In the genomic region with DNA sequence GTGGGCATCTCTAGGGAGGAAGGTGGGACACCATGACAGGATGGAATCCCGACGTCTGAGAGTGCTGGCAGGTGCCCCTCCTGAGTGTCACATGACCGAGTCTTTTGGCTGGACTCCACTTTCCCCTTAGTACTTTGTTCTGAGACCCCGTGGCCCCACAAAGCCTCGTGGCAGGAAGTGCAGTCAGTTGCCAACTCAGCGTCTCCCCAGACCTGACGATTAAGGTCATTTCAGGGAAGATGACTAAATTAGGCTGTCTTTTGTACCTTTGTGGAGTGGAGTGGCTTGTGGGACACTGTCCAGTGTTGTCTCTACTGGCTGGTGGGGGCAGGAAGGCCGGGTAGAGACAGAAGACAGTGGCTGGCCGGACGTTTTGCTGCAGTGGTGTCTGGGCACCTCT, we compare ENCODE assay signal across 13 mouse cellular contexts.
DNase-seq lines count a peak whose midpoint lies in the region.
"Had no signal": no experiment of that assay in that cellular context is flagged by ENCODE, and none has a peak within 500 bp of the region (broad histone marks: within the 10 kb centered on the region; RNA-seq: fewer than 3 reads in every experiment).

No protein-coding gene starts in this region.

- peak; percentile 21 for DNase-seq in adrenal gland, adult 2 months
- DNase-seq in adrenal gland, postnatal 4 days (ENCODE audit: low spot score in 2 of 2) = no peak
- DNase-seq in cerebellum, adult 11-12 months = peak; percentile 37
- DNase-seq in cerebellum, adult 18-20 months = no peak
- peak; percentile 26 to 34 for DNase-seq in cerebellum, postnatal 10 days
- DNase-seq in cerebellum, postnatal 14 days = no peak
- peak; percentile 17 to 20 for DNase-seq in adrenal gland, postnatal 36 days
- DNase-seq: cerebellum, postnatal 36 days; forebrain, postnatal 0 days; gastrocnemius, adult 2 months; gastrocnemius, postnatal 14 days; heart, adult 11 months; kidney, adult 2 months had no signal

Comparison
In these comparisons a context has a peak if more than half of its experiments do, and no peak if none do; other contexts are left out.
1. DNase-seq: peak in adrenal gland, adult 2 months (single experiment), cerebellum, adult 11-12 months (single experiment), cerebellum, postnatal 10 days (2 of 2) and adrenal gland, postnatal 36 days (2 of 2); none in adrenal gland, postnatal 4 days (0 of 2), cerebellum, adult 18-20 months (0 of 2) and cerebellum, postnatal 14 days (0 of 2).